Mouse (Mus musculus): ENCODE measurements around the gene Uaca.

DNA sequence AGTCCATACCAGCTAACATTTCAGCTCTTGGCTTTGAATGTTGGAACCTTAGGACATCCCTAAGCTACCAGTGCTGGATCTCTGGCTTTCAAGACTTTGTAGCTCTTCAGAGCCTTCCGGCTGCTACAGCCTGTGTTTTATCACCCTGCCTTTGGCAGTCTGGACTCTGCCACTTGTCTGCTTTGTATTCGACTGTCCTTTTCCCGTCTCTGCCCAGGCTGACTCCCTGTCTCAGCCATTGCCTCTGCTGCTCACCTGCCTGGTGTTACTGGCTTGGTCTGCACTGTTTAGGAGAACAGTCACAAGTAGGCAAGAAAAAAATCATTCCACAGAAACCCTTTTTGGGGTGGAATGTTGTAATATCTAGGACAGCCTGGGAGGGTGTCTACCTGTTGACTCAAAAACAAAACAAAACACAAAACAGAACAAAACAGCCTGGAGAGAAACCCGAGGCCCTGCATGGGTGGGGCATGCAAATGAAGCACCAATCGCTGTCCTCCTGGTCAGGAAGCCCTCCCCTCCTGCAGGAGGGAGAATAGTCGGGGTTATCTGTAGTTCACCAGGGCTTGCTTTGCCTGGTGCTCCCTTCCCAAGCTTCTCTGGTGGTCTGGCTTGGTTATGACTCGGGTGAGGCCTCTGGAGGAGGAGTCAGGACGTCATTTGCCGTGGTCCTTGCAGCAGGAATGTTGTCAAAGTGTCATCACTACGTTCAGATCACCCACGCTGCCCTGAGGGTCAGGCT is 19.0 kb downstream of the Uaca start:
- TF ChIP-seq CTCF (IDR thresholded peaks at IDR 0.05; ENCODE audit: control insufficient read depth, insufficient read depth, insufficient read length) = no peak
- no peak for TF ChIP-seq USF1 (IDR thresholded peaks at IDR 0.05; ENCODE audit: low read depth)
- TF ChIP-seq MAX (IDR thresholded peaks at IDR 0.05) = no peak
- no peak for TF ChIP-seq MYOG (IDR thresholded peaks at IDR 0.05; ENCODE audit: control insufficient read depth, extremely low read depth, insufficient read length)
- TF ChIP-seq MYOD1 (IDR thresholded peaks at IDR 0.05; ENCODE audit: control insufficient read depth, insufficient read length, low read depth) = no peak
- TF ChIP-seq FOSL1 (IDR thresholded peaks at IDR 0.05; ENCODE audit: insufficient read depth, low read length, poor library complexity, severe bottlenecking) = no peak

All from C2C12 (cell line).